Mouse (Mus musculus) limb, embryonic 11.5 days (tissue): ENCODE data around the gene Psmd13. TPM values are rescaled to one million over a fixed set of nuclear protein-coding genes. Genes with fewer than 3 reads are reported as not detected.

Source experiments
- ATAC-seq: fragments of 200-750 bp; cut with Nextera tagmentation; 2 replicates; pipeline ENCODE4 v1.8.0; 2017; ENCODE audit warnings: low read depth; ENCODE audit not compliant: insufficient number of reproducible peaks, low FRiP score, low TSS enrichment
- DNase-seq: peaks from one replicate; pipeline ENCODE4 v3.0.0-alpha.2; 2015; ENCODE audit warnings: low spot score
- H3K27ac ChIP-seq: fragments of 300-500 bp; sonication (generic); replicated peaks from 2 replicates; pipeline ENCODE4 v1.5.1; 2014; ENCODE audit warnings: low read depth, mild to moderate bottlenecking, low read length
- H3K27me3 ChIP-seq: fragments of 300-500 bp; sonication (generic); 2 replicates; pipeline ENCODE4 v1.6.1; 2014; ENCODE audit warnings: mild to moderate bottlenecking, low read length, mixed read lengths; ENCODE audit not compliant: control insufficient read depth, insufficient read depth
- H3K36me3 ChIP-seq: fragments of 300-500 bp; sonication (generic); 2 replicates; pipeline ENCODE4 v1.6.1; 2014; ENCODE audit warnings: mild to moderate bottlenecking, low read length, moderate library complexity, mixed read lengths; ENCODE audit not compliant: control insufficient read depth, insufficient read depth
- H3K4me1 ChIP-seq: fragments of 300-500 bp; sonication (generic); 2 replicates; pipeline ENCODE4 v1.6.1; 2014; ENCODE audit warnings: low read length, mixed read lengths; ENCODE audit not compliant: control insufficient read depth, insufficient read depth
- H3K4me2 ChIP-seq: fragments of 300-500 bp; sonication (generic); 2 replicates; pipeline ENCODE4 v1.6.1; 2014; ENCODE audit warnings: low read depth, mild to moderate bottlenecking, moderate library complexity; ENCODE audit not compliant: severe bottlenecking
- H3K4me3 ChIP-seq: fragments of 300-500 bp; sonication (generic); 2 replicates; pipeline ENCODE4 v1.5.1; 2014; ENCODE audit warnings: low read depth, low read length
- H3K9ac ChIP-seq: fragments of 300-500 bp; sonication (generic); 2 replicates; pipeline ENCODE4 v1.6.1; 2014; ENCODE audit warnings: mild to moderate bottlenecking, low read length
- H3K9me3 ChIP-seq: fragments of 300-500 bp; sonication (generic); 2 replicates; pipeline ENCODE4 v1.6.1; 2016; ENCODE audit warnings: low read length; ENCODE audit not compliant: control insufficient read depth
- WGBS: fragments of 180-500 bp; shearing (Covaris S2); extraction: QIAGEN DNeasy Blood & Tissue Kit; methylation state at CpG from one replicate; pipeline ENCODE4 v1.1.7; 2014; 5-methylcytosine and 5-hydroxymethylcytosine counted together
- polyA plus RNA-seq: library from polyadenylated mRNA; unstranded; fragments of >200 nt; fragmentation: Nextera tagmentation; extraction: Ambion mirVana; gene quantifications from 2 replicates; pipeline ENCODE4 v1.2.1, GENCODE M21; 2014

The Psmd13 gene
- polyA plus RNA-seq, 1 experiment from 2014 or later, result 243 TPM

GRCm38 (mm10) chr7:140843806-140844205 lies 38.0 kb upstream of the Psmd13 start:
- DNase-seq, result no peak

GRCm38 (mm10) chr7:140844905-140845665 lies 36.7 kb upstream of the Psmd13 start, which contains the start of gene Scgb1c1:
Gene Scgb1c1, plus strand, starts transcription at chr7:140845547.
- Histone ChIP-seq H3K4me3 (no peak within 1 kb of the TSS), H3K27ac (no peak within 1 kb of the TSS), H3K36me3 (no peaks in the 10 kb centered on the region), H3K4me1 (no peaks in the 10 kb centered on the region), H3K4me2 (no peak within 1 kb of the TSS), H3K9ac (no peak within 1 kb of the TSS), H3K9me3 (no peaks in the 10 kb centered on the region), H3K27me3 (peaks cover 5% of the 10 kb centered on the region; the same call in 1 of the 2 replicates)
- WGBS, result 31% methylated on average over 14 of the region's 14 CpGs
- ATAC-seq, result peak; percentile 73
- DNase-seq, result peak; percentile 95

More at GRCm38 (mm10) chr7:140843806-140844205, 38.0 kb upstream of the Psmd13 start:
- 77% methylated on average over 7 of the region's 7 CpGs for WGBS
- Histone ChIP-seq H3K4me3 (no peak overlapping the region), H3K36me3 (no peaks in the 10 kb centered on the region), H3K9me3 (no peaks in the 10 kb centered on the region), H3K9ac (no peak overlapping the region), H3K4me2 (no peak overlapping the region), H3K27me3 (peaks cover 5% of the 10 kb centered on the region; the same call in 1 of the 2 replicates), H3K4me1 (no peaks in the 10 kb centered on the region), H3K27ac (no peak overlapping the region)
- no peak for ATAC-seq

- Histone ChIP-seq H3K4me2 (no peak overlapping the region), H3K27me3 (peaks cover 1% of the 10 kb centered on the region; the same call in 1 of the 2 replicates), H3K4me1 (no peaks in the 10 kb centered on the region), H3K36me3 (no peaks in the 10 kb centered on the region), H3K4me3 (no peak overlapping the region), H3K27ac (no peak overlapping the region), H3K9ac (no peak overlapping the region), H3K9me3 (no peaks in the 10 kb centered on the region)
- WGBS, result 55% methylated on average over 4 of the region's 4 CpGs
- ATAC-seq (0 out of 2 replicates have a peak, but pooled peaks have one; percentile 4), DNase-seq (no peak)
These were observed 36.1 kb upstream of the Psmd13 start for GRCm38 (mm10) chr7:140845683-140846082.

GRCm38 (mm10) chr7:140846676-140847075 lies 35.1 kb upstream of the Psmd13 start:
- Histone ChIP-seq H3K9ac (no peak overlapping the region), H3K4me2 (no peak overlapping the region), H3K9me3 (no peaks in the 10 kb centered on the region), H3K4me1 (no peaks in the 10 kb centered on the region), H3K27me3 (no peaks in the 10 kb centered on the region), H3K27ac (no peak overlapping the region), H3K4me3 (no peak overlapping the region), H3K36me3 (peaks cover 2% of the 10 kb centered on the region; the same call in 1 of the 2 replicates)
- ATAC-seq, result no peak
- no peak for DNase-seq
- WGBS, result 85% methylated on average over 10 of the region's 10 CpGs

- H3K27me3 ChIP-seq, result no peaks in the 10 kb centered on the region
- no peak within 1 kb of the TSS for H3K9ac ChIP-seq
- DNase-seq, result no peak
- 75% methylated on average over 11 of the region's 11 CpGs for WGBS
- ATAC-seq, result no peak
- H3K4me1 ChIP-seq, result no peaks in the 10 kb centered on the region
- peaks cover 8% of the 10 kb centered on the region; the same call in 1 of the 2 replicates for H3K36me3 ChIP-seq
- H3K4me2 ChIP-seq, result no peak within 1 kb of the TSS
- no peak within 1 kb of the TSS for H3K27ac ChIP-seq
- H3K9me3 ChIP-seq, result no peaks in the 10 kb centered on the region
- no peak within 1 kb of the TSS for H3K4me3 ChIP-seq
These were observed 33.8 kb upstream of the Psmd13 start, which contains the start of gene Odf3 for GRCm38 (mm10) chr7:140847755-140848580. Gene Odf3, plus strand, starts transcription at chr7:140847805.

- Histone ChIP-seq H3K9me3 (no peaks in the 10 kb centered on the region), H3K36me3 (peaks cover 8% of the 10 kb centered on the region; the same call in 1 of the 2 replicates), H3K27ac (no peak overlapping the region), H3K4me3 (no peak overlapping the region), H3K27me3 (no peaks in the 10 kb centered on the region), H3K4me2 (no peak overlapping the region), H3K4me1 (no peaks in the 10 kb centered on the region), H3K9ac (no peak overlapping the region)
- WGBS, result 90% methylated on average over 10 of the region's 10 CpGs
- DNase-seq (no peak), ATAC-seq (no peak)
These were observed 33.2 kb upstream of the Psmd13 start for GRCm38 (mm10) chr7:140848591-140848990.

GRCm38 (mm10) chr7:140851916-140852315 lies 29.9 kb upstream of the Psmd13 start:
- no peak overlapping the region for H3K4me2 ChIP-seq
- no peak overlapping the region for H3K9ac ChIP-seq
- WGBS, result 97% methylated on average over 4 of the region's 4 CpGs
- ATAC-seq (no peak), DNase-seq (no peak)
- H3K4me3 ChIP-seq, result no peak overlapping the region
- peaks cover 12% of the 10 kb centered on the region; the same call in 1 of the 2 replicates for H3K36me3 ChIP-seq
- H3K4me1 ChIP-seq, result peaks cover 5% of the 10 kb centered on the region
- no peak overlapping the region for H3K27ac ChIP-seq
- no peaks in the 10 kb centered on the region for H3K9me3 ChIP-seq
- H3K27me3 ChIP-seq, result no peaks in the 10 kb centered on the region

GRCm38 (mm10) chr7:140853386-140853785 lies 28.4 kb upstream of the Psmd13 start:
- Histone ChIP-seq H3K9ac (no peak overlapping the region), H3K36me3 (peaks cover 12% of the 10 kb centered on the region; the same call in 1 of the 2 replicates), H3K27ac (no peak overlapping the region), H3K27me3 (no peaks in the 10 kb centered on the region), H3K4me2 (no peak overlapping the region), H3K4me3 (no peak overlapping the region), H3K9me3 (no peaks in the 10 kb centered on the region), H3K4me1 (peaks cover 12% of the 10 kb centered on the region)
- WGBS, result 85% methylated on average over 9 of the region's 9 CpGs
- DNase-seq, result no peak
- no peak for ATAC-seq
